Mouse (Mus musculus) C2C12 (cell line): ENCODE data around the gene Rybp. TPM values are rescaled to one million over a fixed set of nuclear protein-coding genes. Genes with fewer than 3 reads are reported as not detected.

ENCODE experiments used
- H3K27me3 ChIP-seq: one replicate; pipeline ENCODE4 v1.6.1; 2011; ENCODE audit not compliant: control insufficient read depth, insufficient read depth, insufficient read length
- H3K36me3 ChIP-seq: one replicate; pipeline ENCODE4 v1.6.1; 2011; ENCODE audit not compliant: control insufficient read depth, insufficient read depth
- H3K4me3 ChIP-seq: one replicate; pipeline ENCODE4 v1.5.1; 2011; ENCODE audit warnings: mild to moderate bottlenecking, control low read depth; ENCODE audit not compliant: poor library complexity, insufficient read depth, severe bottlenecking
- H3K79me2 ChIP-seq: one replicate; pipeline ENCODE4 v1.6.1; 2011; ENCODE audit not compliant: control insufficient read depth, insufficient read depth
- H3K79me3 ChIP-seq: one replicate; pipeline ENCODE4 v1.6.1; 2011; ENCODE audit warnings: low read depth, control low read depth
- H3ac ChIP-seq: one replicate; pipeline ENCODE3; 2011; ENCODE audit warnings: low read depth; ENCODE audit not compliant: control insufficient read depth, insufficient read length
- CEBPB ChIP-seq: IDR thresholded peaks from one replicate; pipeline ENCODE4 v1.6.1; 2011; ENCODE audit warnings: low read depth, mild to moderate bottlenecking, control low read depth, moderate library complexity
- CTCF ChIP-seq: IDR thresholded peaks from one replicate; pipeline ENCODE4 v1.5.1; 2011; ENCODE audit not compliant: control insufficient read depth, insufficient read depth, insufficient read length
- FOSL1 ChIP-seq: IDR thresholded peaks from one replicate; pipeline ENCODE4 v1.8.0; 2011; ENCODE audit warnings: mild to moderate bottlenecking, low read length; ENCODE audit not compliant: poor library complexity, insufficient read depth, severe bottlenecking
- MAX ChIP-seq: IDR thresholded peaks from one replicate; pipeline ENCODE4 v1.6.1; 2011; ENCODE audit warnings: mild to moderate bottlenecking, control low read depth
- MYOD1 ChIP-seq: IDR thresholded peaks from one replicate; pipeline ENCODE4 v1.6.1; 2011; ENCODE audit warnings: low read depth; ENCODE audit not compliant: control insufficient read depth, insufficient read length
- MYOG ChIP-seq: IDR thresholded peaks from one replicate; pipeline ENCODE4 v1.6.1; 2011; ENCODE audit not compliant: control insufficient read depth, insufficient read length; ENCODE audit errors: extremely low read depth
- USF1 ChIP-seq: IDR thresholded peaks from one replicate; pipeline ENCODE4 v1.6.1; 2011; ENCODE audit warnings: low read depth, mild to moderate bottlenecking, control low read depth, moderate library complexity
- polyA plus RNA-seq: library from polyadenylated mRNA; unstranded; fragments of >200 nt; fragmentation: generic; extraction: Trizol; gene quantifications from one replicate; pipeline ENCODE4 v1.2.1, GENCODE M21; 2012; ENCODE audit warnings: missing spikeins

The Rybp gene
- polyA plus RNA-seq, 1 experiment = 7.4 TPM

- no peak for TF ChIP-seq CEBPB
- TF ChIP-seq MYOG = no peak
- TF ChIP-seq MYOD1 = no peak
- no peak for TF ChIP-seq USF1
- no peak for TF ChIP-seq FOSL1
- no peaks in the 10 kb centered on the region for H3K27me3 ChIP-seq
Observed at GRCm38 (mm10) chr6:100218541-100219341, 68.5 kb downstream of the Rybp start.

GRCm38 (mm10) chr6:100217507-100217906 is 69.8 kb downstream of the Rybp start:
- no peaks in the 10 kb centered on the region for H3K79me2 ChIP-seq
- no peak overlapping the region for H3ac ChIP-seq
- H3K27me3 ChIP-seq = no peaks in the 10 kb centered on the region
- no peak overlapping the region for H3K4me3 ChIP-seq
- no peaks in the 10 kb centered on the region for H3K79me3 ChIP-seq
- no peak for TF ChIP-seq CEBPB
- no peaks in the 10 kb centered on the region for H3K36me3 ChIP-seq

More at GRCm38 (mm10) chr6:100218541-100219341, 68.5 kb downstream of the Rybp start:
- Histone ChIP-seq H3K4me3 (no peak overlapping the region), H3K79me2 (no peaks in the 10 kb centered on the region), H3K36me3 (no peaks in the 10 kb centered on the region), H3ac (no peak overlapping the region), H3K79me3 (no peaks in the 10 kb centered on the region)

- H3K79me2 ChIP-seq = no peaks in the 10 kb centered on the region
- no peaks in the 10 kb centered on the region for H3K27me3 ChIP-seq
- H3K4me3 ChIP-seq = no peak overlapping the region
- H3K36me3 ChIP-seq = no peaks in the 10 kb centered on the region
- H3ac ChIP-seq = no peak overlapping the region
- H3K79me3 ChIP-seq = no peaks in the 10 kb centered on the region
- TF ChIP-seq MAX (no peak), CTCF (no peak), USF1 (no peak), CEBPB (no peak), MYOG (no peak), MYOD1 (no peak), FOSL1 (no peak)
Observed at GRCm38 (mm10) chr6:100216945-100217344, 70.3 kb downstream of the Rybp start.

- Histone ChIP-seq H3K27me3 (no peaks in the 10 kb centered on the region), H3ac (no peak overlapping the region), H3K79me3 (no peaks in the 10 kb centered on the region), H3K79me2 (no peaks in the 10 kb centered on the region), H3K4me3 (no peak overlapping the region), H3K36me3 (no peaks in the 10 kb centered on the region)
- TF ChIP-seq MYOG = no peak
- TF ChIP-seq MAX = no peak
- TF ChIP-seq FOSL1 = no peak
- no peak for TF ChIP-seq CEBPB
- no peak for TF ChIP-seq CTCF
- no peak for TF ChIP-seq USF1
- no peak for TF ChIP-seq MYOD1
Observed at GRCm38 (mm10) chr6:100215809-100216208, 71.5 kb downstream of the Rybp start.

- no peaks in the 10 kb centered on the region for H3K27me3 ChIP-seq
- TF ChIP-seq MYOG (no peak), CTCF (no peak), MYOD1 (no peak), CEBPB (no peak), FOSL1 (no peak), MAX (no peak), USF1 (no peak)
- no peaks in the 10 kb centered on the region for H3K79me2 ChIP-seq
- H3K36me3 ChIP-seq = no peaks in the 10 kb centered on the region
- H3K79me3 ChIP-seq = no peaks in the 10 kb centered on the region
- H3ac ChIP-seq = no peak overlapping the region
- no peak overlapping the region for H3K4me3 ChIP-seq
Observed at GRCm38 (mm10) chr6:100214132-100214913, 73.0 kb downstream of the Rybp start.
